Mouse (Mus musculus): Measurements from ENCODE around the gene Dctn5. TPM values are rescaled to one million over a fixed set of nuclear protein-coding genes. Genes with fewer than 3 reads are reported as not detected.

The Dctn5 gene
- total RNA-seq, 2 experiments from 2014 or later, result 25.8 to 26.2 TPM

GRCm38 (mm10) chr7:122158488-122158887 lies 25.6 kb downstream of the Dctn5 start:
- intact Hi-C loops (cut with DNase I; ENCODE audit: low total_unique reads), result no loop called here
- no peak for DNase-seq

- peak; percentile 75 for DNase-seq
- intact Hi-C loops (cut with DNase I; ENCODE audit: low total_unique reads), result no loop called here
Observed at GRCm38 (mm10) chr7:122158915-122159902, 26.4 kb downstream of the Dctn5 start, which contains the start of gene Plk1. TSS of gene Plk1 (plus strand) at chr7:122159439.

DNA sequence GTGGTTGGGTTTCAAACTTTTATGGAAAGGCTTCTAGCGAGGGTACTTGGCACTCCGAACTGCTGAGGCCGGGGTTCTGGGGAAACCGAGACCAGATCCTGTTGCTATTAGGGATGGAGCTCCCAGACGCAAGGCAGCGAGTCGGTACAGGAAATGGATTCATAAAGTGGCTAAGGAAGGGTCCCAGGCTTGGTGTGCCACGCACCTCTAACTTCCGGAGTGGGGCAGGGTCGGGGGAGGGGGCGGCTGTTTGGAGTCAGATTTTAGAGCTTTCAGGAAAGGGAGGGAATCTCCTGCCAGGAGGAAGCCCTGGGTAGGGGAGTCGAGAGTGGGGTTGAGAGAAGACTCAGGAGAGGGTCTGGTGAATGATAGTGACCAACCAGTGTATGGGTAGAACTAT lies 27.2 kb downstream of the Dctn5 start:
- no peak for DNase-seq
- intact Hi-C loops (cut with DNase I; ENCODE audit: low total_unique reads), result no loop called here

DNA sequence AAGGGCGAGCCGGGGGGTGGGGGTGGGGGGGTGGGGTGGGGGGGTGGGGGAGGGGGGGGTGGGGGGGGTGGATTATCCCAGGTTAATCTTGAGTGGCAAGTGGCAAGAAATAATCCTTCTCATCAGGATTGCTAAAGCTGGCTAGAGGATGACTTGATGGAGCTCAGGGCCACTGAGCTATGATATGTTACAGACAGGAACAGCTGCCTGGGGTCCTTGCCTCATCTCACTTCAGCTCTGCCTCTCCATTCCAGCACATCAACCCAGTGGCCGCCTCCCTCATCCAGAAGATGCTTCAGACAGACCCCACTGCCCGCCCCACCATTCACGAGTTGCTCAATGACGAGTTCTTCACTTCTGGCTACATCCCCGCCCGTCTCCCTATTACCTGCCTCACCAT lies 30.9 kb downstream of the Dctn5 start:
- intact Hi-C loops (cut with DNase I; ENCODE audit: low total_unique reads), result no loop called here

GRCm38 (mm10) chr7:122167203-122167602 lies 34.4 kb downstream of the Dctn5 start:
- no peak for DNase-seq
- intact Hi-C loops (cut with DNase I; ENCODE audit: low total_unique reads), result no loop called here

More for the DNA sequence above, 30.9 kb downstream of the Dctn5 start:
- DNase-seq, result no peak

- no peak for DNase-seq
- intact Hi-C loops (cut with DNase I; ENCODE audit: low total_unique reads), result no loop called here
Observed at GRCm38 (mm10) chr7:122170705-122171104, 37.9 kb downstream of the Dctn5 start.

DNA sequence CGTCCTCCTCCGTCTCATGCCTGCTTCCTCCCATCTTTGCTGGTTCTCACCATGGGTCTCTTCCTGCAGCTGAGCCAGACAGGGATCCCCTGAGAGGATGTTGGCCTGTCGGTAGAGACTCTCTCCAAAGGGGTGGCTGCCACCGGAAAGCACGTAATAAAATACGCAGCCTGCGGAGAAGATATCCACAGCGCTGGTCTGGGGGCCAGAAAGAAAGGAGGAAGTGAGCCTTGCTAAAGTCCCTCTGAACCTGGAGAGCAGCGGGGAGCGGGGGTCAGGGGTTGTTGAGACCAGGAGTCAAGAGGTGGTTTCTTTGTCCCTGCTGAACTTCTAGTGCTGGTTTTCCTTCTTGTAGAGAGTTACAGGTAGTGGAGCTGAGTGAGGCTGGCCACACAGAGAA lies 38.8 kb downstream of the Dctn5 start:
- DNase-seq, result no peak
- intact Hi-C loops (cut with DNase I; ENCODE audit: low total_unique reads), result no loop called here

DNA sequence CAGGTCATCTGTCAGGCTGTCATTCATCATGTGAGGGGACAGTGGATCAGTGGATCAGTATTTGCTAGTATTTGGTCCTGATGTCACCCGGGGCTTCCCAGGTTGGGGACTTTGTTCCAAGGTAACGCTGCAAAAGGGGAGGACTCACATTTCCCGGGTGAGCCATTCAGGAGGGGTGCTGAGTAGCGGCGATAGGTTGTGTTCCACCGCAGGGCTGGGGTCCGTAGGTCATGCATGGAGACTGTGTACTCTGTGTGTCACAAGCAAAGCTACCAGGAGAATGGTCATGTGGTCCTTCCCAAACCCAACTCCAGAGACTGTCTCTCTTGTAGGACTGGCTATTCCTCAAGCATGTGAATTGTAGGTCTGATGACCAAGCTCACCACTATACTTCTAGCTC lies 47.9 kb downstream of the Dctn5 start:
- no peak for DNase-seq
- intact Hi-C loops (cut with DNase I; ENCODE audit: low total_unique reads), result no loop called here

- DNase-seq, result no peak
- intact Hi-C loops (cut with DNase I; ENCODE audit: low total_unique reads), result no loop called here
Observed at GRCm38 (mm10) chr7:122184569-122184968, 51.7 kb downstream of the Dctn5 start.

- intact Hi-C loops (cut with DNase I; ENCODE audit: low total_unique reads), result no loop called here
- DNase-seq, result no peak
Observed at GRCm38 (mm10) chr7:122186043-122186442, 53.2 kb downstream of the Dctn5 start, which contains the start of gene Ern2. TSS of gene Ern2 (minus strand) at chr7:122186207.

DNA sequence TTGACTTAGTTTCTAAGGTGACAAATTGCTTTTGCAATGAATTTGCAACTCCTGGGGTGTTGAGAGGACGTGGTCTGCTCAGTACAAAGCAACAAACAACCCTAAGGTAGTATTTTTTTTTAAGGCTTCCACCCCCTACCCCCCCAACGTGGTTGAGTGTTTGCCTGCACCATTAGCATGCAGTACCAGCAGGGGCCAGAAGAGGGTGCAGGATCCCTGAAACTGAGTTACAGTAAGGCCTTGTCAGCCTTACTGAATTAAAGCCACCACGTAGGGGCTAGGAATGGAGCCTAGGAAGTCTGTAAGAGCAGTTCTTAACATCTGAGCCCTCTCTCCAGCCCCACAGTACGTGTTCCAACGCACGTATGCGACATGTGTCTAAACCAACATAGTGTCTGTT lies 56.6 kb downstream of the Dctn5 start:
- no peak for DNase-seq
- intact Hi-C loops (cut with DNase I; ENCODE audit: low total_unique reads), result no loop called here

DNA sequence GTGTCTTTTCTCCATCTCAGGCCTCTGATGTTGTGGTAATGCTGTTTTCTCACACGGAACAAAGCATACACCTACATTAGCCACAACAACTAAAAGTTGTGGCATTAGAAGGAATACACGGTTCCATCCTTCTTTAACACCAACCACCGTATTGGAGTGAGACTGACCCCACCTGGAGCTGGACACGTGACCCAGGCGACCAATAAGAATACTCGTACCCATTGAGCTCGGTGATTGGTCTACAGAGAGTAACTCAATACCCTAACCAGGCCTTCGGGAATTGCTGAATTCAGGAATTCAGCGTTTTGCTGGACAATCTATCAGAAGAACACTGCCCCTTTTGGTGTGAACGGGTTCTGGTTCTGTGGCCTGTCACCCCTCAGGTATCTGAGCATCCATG lies 58.3 kb downstream of the Dctn5 start:
- no peak for DNase-seq
- intact Hi-C loops (cut with DNase I; ENCODE audit: low total_unique reads), result no loop called here

DNA sequence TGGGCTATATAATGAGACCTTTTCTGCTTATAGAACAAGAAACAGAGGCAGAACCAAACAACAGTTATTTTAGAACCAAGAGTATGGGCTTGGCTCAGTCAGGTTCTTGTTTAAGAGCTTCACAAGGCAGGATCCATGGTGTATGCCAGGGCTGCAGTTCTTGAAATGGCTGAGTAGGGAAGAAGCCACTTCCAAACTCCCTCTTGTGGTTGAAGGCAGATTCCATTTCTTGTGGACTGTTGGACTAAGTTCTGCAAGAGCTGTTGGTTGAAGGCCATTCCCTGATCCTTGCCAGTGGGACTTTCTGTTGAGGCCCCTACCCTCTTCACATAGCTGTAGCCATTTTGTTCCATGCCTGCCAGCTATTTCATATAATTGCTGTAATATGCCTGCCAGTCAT lies 61.1 kb downstream of the Dctn5 start:
- DNase-seq, result no peak
- intact Hi-C loops (cut with DNase I; ENCODE audit: low total_unique reads), result no loop called here

DNA sequence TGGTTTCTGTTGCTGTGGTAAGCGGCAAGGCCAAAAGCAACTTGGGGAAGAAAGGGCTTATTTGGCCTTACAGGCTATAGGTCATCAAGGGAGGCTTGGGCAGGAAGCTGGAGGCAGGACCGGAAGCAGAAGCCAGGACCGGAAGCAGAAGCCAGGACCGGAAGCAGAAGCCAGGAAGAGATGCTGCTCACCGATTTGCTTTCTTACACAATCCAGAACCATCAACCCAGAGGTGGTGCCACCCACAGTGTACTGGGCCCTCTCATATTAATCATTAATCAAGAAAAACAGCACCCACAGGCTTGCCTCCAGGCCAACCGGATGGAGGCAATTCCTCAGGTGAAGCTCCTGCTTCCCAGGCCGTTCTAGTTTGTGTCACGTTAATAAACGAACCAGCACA lies 63.9 kb downstream of the Dctn5 start:
- DNase-seq, result no peak
- intact Hi-C loops (cut with DNase I; ENCODE audit: low total_unique reads), result loop anchor here (5.0 kb wide), 2 partner anchors 41 to 261 kb away; no protein-coding TSS in a partner anchor

- intact Hi-C loops (cut with DNase I; ENCODE audit: low total_unique reads), result loop anchor here (5.0 kb wide), 2 partner anchors 40 to 260 kb away; no protein-coding TSS in a partner anchor
- no peak for DNase-seq
Observed at GRCm38 (mm10) chr7:122197306-122197705, 64.5 kb downstream of the Dctn5 start.

Other genes with a start within 250 kb of the Dctn5 start
- gene Cog7, start 151.3 kb upstream of the Dctn5 start, total RNA-seq (2021), result 1 to 10 TPM; 8.9 to 9.3 TPM
- 10 to 100 TPM; 15.6 to 19.2 TPM for gene Gga2, start 111.8 kb upstream of the Dctn5 start, total RNA-seq (2021)
- gene Ubfd1, start 65.9 kb upstream of the Dctn5 start, total RNA-seq (2021), result 10 to 100 TPM; 25.5 to 25.7 TPM
- gene Ears2, start 65.8 kb upstream of the Dctn5 start, total RNA-seq (2021), result 1 to 10 TPM; 8.3 to 9.6 TPM
- 100 to 1,000 TPM; 675 to 794 TPM for gene Ndufab1, start 31.2 kb upstream of the Dctn5 start, total RNA-seq (2021)
- gene Palb2, start 56 bp upstream of the Dctn5 start, total RNA-seq (2021), result under 1 TPM; 0.45 to 0.58 TPM
- 1 to 10 TPM; 3.0 to 4.2 TPM for gene Plk1, start 26.4 kb downstream of the Dctn5 start, total RNA-seq (2021)
- not detected for gene Ern2, start 53.2 kb downstream of the Dctn5 start, total RNA-seq (2021)
- gene Chp2, start 86.5 kb downstream of the Dctn5 start, total RNA-seq (2021), result 1 to 10 TPM; 4.6 to 4.8 TPM
- under 1 TPM; 0.91 to 0.98 TPM for gene Prkcb, start 155.7 kb downstream of the Dctn5 start, total RNA-seq (2021)

Data from gastrocnemius, postnatal 14 days (tissue).